Mouse (Mus musculus) ES-E14 (cell line): ENCODE measurements around the gene Zfp207.

Experiments
- HCFC1 ChIP-seq: IDR thresholded peaks from 2 replicates; pipeline ENCODE4 v1.6.1; 2012; ENCODE audit warnings: low read length, inconsistent platforms, borderline replicate concordance; ENCODE audit not compliant: insufficient read depth
- MAFK ChIP-seq: IDR thresholded peaks from 2 replicates; pipeline ENCODE4 v1.6.1; 2014; ENCODE audit warnings: mild to moderate bottlenecking, low read depth, low read length, inconsistent platforms; ENCODE audit not compliant: insufficient read depth
- ZC3H11A ChIP-seq: IDR thresholded peaks from 2 replicates; pipeline ENCODE4 v1.6.1; 2012; ENCODE audit warnings: low read depth, mild to moderate bottlenecking, inconsistent platforms, low read length, borderline replicate concordance
- ZNF384 ChIP-seq: IDR thresholded peaks from 2 replicates; pipeline ENCODE4 v1.6.1; 2012; ENCODE audit warnings: low read depth, low read length, inconsistent platforms

DNA sequence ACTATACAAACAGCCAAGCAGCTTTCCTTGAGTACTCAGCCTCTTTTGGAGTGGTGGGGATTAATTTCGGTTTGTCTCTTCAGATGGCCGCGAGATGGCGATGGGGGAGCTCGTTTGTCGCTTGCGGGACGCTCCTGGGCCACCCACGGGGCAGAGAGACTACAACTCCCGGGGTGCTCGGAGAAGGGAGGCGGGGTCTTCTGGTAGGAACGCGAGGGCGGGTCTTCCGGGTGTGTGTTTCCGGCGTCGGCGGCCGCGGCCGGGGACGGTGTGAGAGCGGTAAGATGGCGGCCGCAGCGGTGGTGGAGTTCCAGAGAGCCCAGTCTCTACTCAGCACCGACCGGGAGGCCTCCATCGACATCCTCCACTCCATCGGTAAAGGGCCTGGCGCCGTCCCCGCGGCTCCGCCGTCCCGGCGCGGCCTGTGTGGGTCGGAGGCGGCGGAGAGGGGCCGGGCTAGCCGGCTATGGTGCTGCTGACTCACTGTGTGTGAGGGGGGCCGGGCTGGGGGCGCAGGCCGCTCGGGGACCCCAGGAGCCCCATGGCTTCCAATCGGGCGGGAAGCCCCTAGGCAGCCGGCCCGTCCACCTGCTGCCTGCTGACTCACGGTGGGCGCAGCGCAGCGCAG lies 45.4 kb downstream of the Zfp207 start, which contains the start of gene Psmd11:
- no peak for TF ChIP-seq ZNF384
- peak; percentile 38; the same call in 1 of the 2 replicates for TF ChIP-seq ZC3H11A
- TF ChIP-seq HCFC1, result peak; percentile 94
- TF ChIP-seq MAFK, result peak; percentile 71; the same call in 1 of the 2 replicates
